Comparison of ENCODE assay signal across 14 mouse cellular contexts in the genomic region with DNA sequence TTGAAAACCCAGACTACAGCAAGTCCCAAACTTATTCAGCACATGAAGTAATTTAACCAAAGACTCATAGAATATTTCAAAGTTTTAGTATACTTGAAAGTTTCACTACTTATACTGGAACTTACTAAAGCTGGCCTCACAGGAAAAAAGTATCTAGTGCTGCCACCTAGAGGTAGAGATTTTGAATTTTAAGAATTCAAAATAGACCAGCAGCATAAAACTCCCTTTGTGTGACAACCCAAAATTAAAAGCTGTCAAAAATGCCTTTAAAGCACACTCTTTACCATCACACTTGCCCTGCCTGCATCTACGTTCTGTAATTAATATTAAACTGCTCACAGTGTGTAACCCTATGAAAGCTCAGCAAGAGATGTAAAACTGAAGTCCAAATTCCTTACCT.
DNase-seq lines count a peak whose midpoint lies in the region; ATAC-seq and TF ChIP-seq lines count a peak whose summit lies in the region.
"Had no signal": no experiment of that assay in that cellular context is flagged by ENCODE, and none has a peak within 500 bp of the region (broad histone marks: within the 10 kb centered on the region; RNA-seq: fewer than 3 reads in every experiment).

No protein-coding gene starts in this region.

- peak; percentile 32; the same call in 1 of the 2 replicates for ATAC-seq in forebrain, embryonic 14.5 days
- no peak for ATAC-seq in forebrain, embryonic 12.5 days (ENCODE audit: low FRiP score)
- peak; percentile 49 for ATAC-seq in CD4-positive, CD25-positive, alpha-beta regulatory T cell, adult 4 months
- ATAC-seq: midbrain, embryonic 15.5 days had no signal

- peak; percentile 61 for TF ChIP-seq CTCF in left cerebral cortex, adult 2 months (IDR thresholded peaks at IDR 0.05)

- H3K4me3 ChIP-seq in forebrain, embryonic 14.5 days (ENCODE audit: low read depth, low read length): no peak overlapping the region
- no peak overlapping the region for H3K4me3 ChIP-seq in forebrain, embryonic 12.5 days (replicated peaks)
- no peak overlapping the region for H3K4me3 ChIP-seq in left cerebral cortex, adult 2 months
- H3K4me3 ChIP-seq: heart, embryonic 12.5 days; kidney, embryonic 15.5 days; limb, embryonic 12.5 days; midbrain, embryonic 15.5 days had no signal

- no peaks in the 10 kb centered on the region for H3K36me3 ChIP-seq in forebrain, embryonic 14.5 days (ENCODE audit: control insufficient read depth, insufficient read depth, low read length)
- no peaks in the 10 kb centered on the region for H3K36me3 ChIP-seq in forebrain, embryonic 12.5 days (replicated peaks)
- H3K36me3 ChIP-seq: heart, embryonic 12.5 days; kidney, embryonic 15.5 days; limb, embryonic 12.5 days; midbrain, embryonic 15.5 days had no signal

- H3K4me2 ChIP-seq in forebrain, embryonic 14.5 days (ENCODE audit: low read length): no peak overlapping the region
- H3K4me2 ChIP-seq in forebrain, embryonic 12.5 days: no peak overlapping the region
- H3K4me2 ChIP-seq: heart, embryonic 12.5 days; kidney, embryonic 15.5 days; limb, embryonic 12.5 days; midbrain, embryonic 15.5 days had no signal

- no peak overlapping the region for H3K27ac ChIP-seq in forebrain, embryonic 14.5 days (ENCODE audit: low read depth, low read length)
- H3K27ac ChIP-seq in forebrain, embryonic 12.5 days: no peak overlapping the region
- H3K27ac ChIP-seq in left cerebral cortex, adult 2 months: no peak overlapping the region
- H3K27ac ChIP-seq: kidney, embryonic 15.5 days; limb, embryonic 12.5 days; midbrain, embryonic 15.5 days had no signal

- no peak overlapping the region for H3K9ac ChIP-seq in forebrain, embryonic 14.5 days (ENCODE audit: low read length)
- no peak overlapping the region for H3K9ac ChIP-seq in forebrain, embryonic 12.5 days
- H3K9ac ChIP-seq: heart, embryonic 12.5 days; kidney, embryonic 15.5 days; limb, embryonic 12.5 days; midbrain, embryonic 15.5 days had no signal

- intact Hi-C loops in left cerebral cortex, adult 2 months (cut with DNase I): loop anchor here (1.0 to 5.0 kb wide), 2 partner anchors 183 to 395 kb away; no protein-coding TSS in a partner anchor

- H3K4me1 ChIP-seq in forebrain, embryonic 14.5 days (ENCODE audit: control insufficient read depth, insufficient read depth, low read length): no peaks in the 10 kb centered on the region
- H3K4me1 ChIP-seq in forebrain, embryonic 12.5 days: no peaks in the 10 kb centered on the region
- H3K4me1 ChIP-seq: heart, embryonic 12.5 days; kidney, embryonic 15.5 days; limb, embryonic 12.5 days; midbrain, embryonic 15.5 days had no signal

- peak; percentile 49 for DNase-seq in forebrain, embryonic 14.5 days (ENCODE audit: low spot score)
- DNase-seq in left cerebral cortex, adult 2 months (ENCODE audit: extremely low spot score in 1 of 2, low spot score in 2 of 2): no peak
- no peak for DNase-seq in left cerebral cortex, adult 18-20 months (ENCODE audit: low spot score in 2 of 2)
- DNase-seq in embryo, embryonic 11.5 days (ENCODE audit: low read depth, low spot score): peak; percentile 8
- DNase-seq in cerebellum, postnatal 25 days: no peak
- DNase-seq in adrenal gland, postnatal 4 days (ENCODE audit: low spot score in 2 of 2): no peak
- DNase-seq: cerebellum, adult 11 months; thymus, adult 18-20 months had no signal

- H3K27me3 ChIP-seq in forebrain, embryonic 14.5 days (replicated peaks; ENCODE audit: control insufficient read depth, insufficient read depth, low read length): no peaks in the 10 kb centered on the region
- H3K27me3 ChIP-seq in forebrain, embryonic 12.5 days: no peaks in the 10 kb centered on the region
- H3K27me3 ChIP-seq: heart, embryonic 12.5 days; kidney, embryonic 15.5 days; limb, embryonic 12.5 days; midbrain, embryonic 15.5 days had no signal

- WGBS in forebrain, embryonic 14.5 days: 23% methylated on average over 1 of the region's 1 CpGs
- WGBS in forebrain, embryonic 12.5 days: 34% methylated on average over 1 of the region's 1 CpGs

- H3K9me3 ChIP-seq in forebrain, embryonic 14.5 days (replicated peaks; ENCODE audit: control insufficient read depth, low read length): no peaks in the 10 kb centered on the region
- H3K9me3 ChIP-seq in forebrain, embryonic 12.5 days: no peaks in the 10 kb centered on the region
- H3K9me3 ChIP-seq: heart, embryonic 12.5 days; kidney, embryonic 15.5 days; limb, embryonic 12.5 days; midbrain, embryonic 15.5 days had no signal

Comparison
In these comparisons a context has a peak if more than half of its experiments do, and no peak if none do; other contexts are left out.
1. DNase-seq: peak in forebrain, embryonic 14.5 days (single experiment) and embryo, embryonic 11.5 days (single experiment); none in left cerebral cortex, adult 2 months (0 of 2), left cerebral cortex, adult 18-20 months (0 of 2), cerebellum, postnatal 25 days (0 of 2) and adrenal gland, postnatal 4 days (0 of 2).